Mouse (Mus musculus) limb, embryonic 12.5 days (tissue): ENCODE results near the gene Cpm. TPM values are rescaled to one million over a fixed set of nuclear protein-coding genes. Genes with fewer than 3 reads are reported as not detected.

Source experiments
- ATAC-seq: fragments of 200-750 bp; cut with Nextera tagmentation; 2 replicates; pipeline ENCODE4 v1.8.0; 2017; ENCODE audit warnings: low read depth, moderate TSS enrichment; ENCODE audit not compliant: insufficient number of reproducible peaks, insufficient read depth, low FRiP score, low TSS enrichment
- H3K27ac ChIP-seq: fragments of 300-500 bp; sonication (generic); 2 replicates; pipeline ENCODE4 v1.5.1; 2016; ENCODE audit warnings: mild to moderate bottlenecking, moderate library complexity
- H3K27me3 ChIP-seq: fragments of 300-500 bp; sonication (generic); 2 replicates; pipeline ENCODE4 v1.6.1; 2016; ENCODE audit warnings: mild to moderate bottlenecking, moderate library complexity
- H3K36me3 ChIP-seq: fragments of 300-500 bp; sonication (generic); 2 replicates; pipeline ENCODE4 v1.6.1; 2016; ENCODE audit warnings: mild to moderate bottlenecking, moderate library complexity
- H3K4me1 ChIP-seq: fragments of 300-500 bp; sonication (generic); replicated peaks from 2 replicates; pipeline ENCODE4 v1.6.1; 2016
- H3K4me2 ChIP-seq: fragments of 300-500 bp; sonication (generic); 2 replicates; pipeline ENCODE4 v1.6.1; 2016; ENCODE audit warnings: mild to moderate bottlenecking, moderate library complexity
- H3K4me3 ChIP-seq: fragments of 300-500 bp; sonication (generic); replicated peaks from 2 replicates; pipeline ENCODE4 v1.5.1; 2016; ENCODE audit warnings: mild to moderate bottlenecking
- H3K9ac ChIP-seq: fragments of 300-500 bp; sonication (generic); replicated peaks from 2 replicates; pipeline ENCODE4 v1.6.1; 2016; ENCODE audit warnings: mild to moderate bottlenecking, moderate library complexity
- H3K9me3 ChIP-seq: fragments of 300-500 bp; sonication (generic); 2 replicates; pipeline ENCODE4 v1.6.1; 2016; ENCODE audit warnings: mild to moderate bottlenecking, moderate library complexity
- WGBS: fragments of 180-500 bp; shearing (Covaris S2); methylation state at CpG from one replicate; pipeline ENCODE4 v1.1.7; 2016; 5-methylcytosine and 5-hydroxymethylcytosine counted together
- polyA plus RNA-seq: library from polyadenylated mRNA; unstranded; fragments of >200 nt; fragmentation: Nextera tagmentation; extraction: Ambion mirVana; gene quantifications from 2 replicates; pipeline ENCODE4 v1.2.1, GENCODE M21; 2016

Cpm gene
- polyA plus RNA-seq, 1 experiment from 2014 or later, result 30.0 TPM

DNA sequence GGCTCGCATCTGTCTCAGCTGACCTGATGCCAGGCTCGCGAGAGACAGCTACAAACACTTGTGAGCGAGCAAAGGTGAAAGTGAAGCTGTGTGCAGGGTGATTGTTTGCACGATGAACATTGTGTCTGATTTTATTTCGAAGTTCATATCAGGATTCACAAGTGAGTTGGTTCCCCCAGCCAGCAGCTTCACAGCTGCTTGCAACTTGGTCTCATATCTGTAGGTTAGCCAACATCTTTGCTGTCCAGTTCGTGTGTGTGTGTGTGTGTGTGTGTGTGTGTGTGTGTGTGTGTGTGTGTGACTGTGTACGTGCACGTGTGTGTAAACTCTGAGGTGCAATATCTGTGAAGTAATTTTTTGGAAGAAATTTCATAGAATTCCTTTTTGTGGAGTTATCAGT is 26.2 kb downstream of the Cpm start:
- Histone ChIP-seq H3K27me3 (no peaks in the 10 kb centered on the region), H3K27ac (no peak overlapping the region), H3K36me3 (no peaks in the 10 kb centered on the region), H3K4me3 (no peak overlapping the region), H3K9me3 (no peaks in the 10 kb centered on the region), H3K4me1 (peaks cover 19% of the 10 kb centered on the region), H3K9ac (no peak overlapping the region), H3K4me2 (no peak overlapping the region)
- WGBS, result 91% methylated on average over 9 of the region's 9 CpGs
- ATAC-seq, result no peak

- no peak for ATAC-seq
- Histone ChIP-seq H3K4me2 (no peak overlapping the region), H3K9ac (no peak overlapping the region), H3K4me1 (peaks cover 19% of the 10 kb centered on the region), H3K27me3 (no peaks in the 10 kb centered on the region), H3K36me3 (no peaks in the 10 kb centered on the region), H3K4me3 (no peak overlapping the region), H3K27ac (no peak overlapping the region), H3K9me3 (no peaks in the 10 kb centered on the region)
- 44% methylated on average over 7 of the region's 7 CpGs for WGBS
Observed at GRCm38 (mm10) chr10:117655908-117656661, 26.8 kb downstream of the Cpm start.

- Histone ChIP-seq H3K36me3 (no peaks in the 10 kb centered on the region), H3K9ac (no peak overlapping the region), H3K4me3 (no peak overlapping the region), H3K27ac (no peak overlapping the region), H3K4me2 (no peak overlapping the region), H3K4me1 (peaks cover 19% of the 10 kb centered on the region), H3K9me3 (no peaks in the 10 kb centered on the region), H3K27me3 (no peaks in the 10 kb centered on the region)
- 87% methylated on average over 6 of the region's 6 CpGs for WGBS
- ATAC-seq, result no peak
Observed at GRCm38 (mm10) chr10:117656662-117656962, 27.3 kb downstream of the Cpm start.

DNA sequence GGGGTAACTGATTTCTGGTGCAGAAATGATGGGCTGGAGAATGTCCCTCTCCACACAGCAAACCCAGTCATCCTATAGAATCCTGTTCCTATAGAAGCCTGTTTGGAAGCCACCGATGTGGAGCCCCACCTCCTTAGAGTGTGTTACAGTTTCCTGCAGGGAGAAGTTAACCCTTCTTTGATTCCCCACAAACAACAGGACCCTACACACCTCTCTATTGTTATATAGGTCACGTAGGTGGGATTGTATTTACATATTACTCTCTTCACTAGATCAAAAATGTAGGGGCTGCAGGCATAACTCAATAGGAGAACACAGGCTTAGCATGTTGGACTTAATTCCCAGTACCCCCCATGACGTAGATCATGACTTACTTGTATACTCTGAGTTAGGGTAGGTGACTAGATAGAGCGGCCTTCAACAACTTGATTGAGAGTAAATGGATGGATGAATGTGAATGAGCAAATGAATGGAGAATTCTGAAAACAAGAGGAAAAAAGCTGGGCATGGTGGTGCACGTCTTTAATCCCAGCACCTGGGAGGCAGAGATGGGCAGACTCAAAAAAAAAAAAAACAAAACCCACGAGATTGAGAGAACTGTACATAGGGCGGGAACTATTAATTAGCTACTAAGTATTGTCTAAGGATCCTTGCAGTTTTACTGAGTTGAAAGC is 27.8 kb downstream of the Cpm start:
- Histone ChIP-seq H3K4me1 (peaks cover 19% of the 10 kb centered on the region), H3K27ac (no peak overlapping the region), H3K27me3 (no peaks in the 10 kb centered on the region), H3K9me3 (no peaks in the 10 kb centered on the region), H3K4me3 (no peak overlapping the region), H3K36me3 (no peaks in the 10 kb centered on the region), H3K4me2 (no peak overlapping the region), H3K9ac (no peak overlapping the region)
- 86% methylated on average over 7 of the region's 7 CpGs for WGBS
- no peak for ATAC-seq

GRCm38 (mm10) chr10:117657659-117658306 is 28.5 kb downstream of the Cpm start:
- Histone ChIP-seq H3K4me1 (peaks cover 19% of the 10 kb centered on the region), H3K27me3 (no peaks in the 10 kb centered on the region), H3K4me2 (no peak overlapping the region), H3K36me3 (no peaks in the 10 kb centered on the region), H3K9me3 (no peaks in the 10 kb centered on the region), H3K4me3 (no peak overlapping the region), H3K27ac (no peak overlapping the region), H3K9ac (no peak overlapping the region)
- WGBS, result 85% methylated on average over 3 of the region's 3 CpGs
- no peak for ATAC-seq

DNA sequence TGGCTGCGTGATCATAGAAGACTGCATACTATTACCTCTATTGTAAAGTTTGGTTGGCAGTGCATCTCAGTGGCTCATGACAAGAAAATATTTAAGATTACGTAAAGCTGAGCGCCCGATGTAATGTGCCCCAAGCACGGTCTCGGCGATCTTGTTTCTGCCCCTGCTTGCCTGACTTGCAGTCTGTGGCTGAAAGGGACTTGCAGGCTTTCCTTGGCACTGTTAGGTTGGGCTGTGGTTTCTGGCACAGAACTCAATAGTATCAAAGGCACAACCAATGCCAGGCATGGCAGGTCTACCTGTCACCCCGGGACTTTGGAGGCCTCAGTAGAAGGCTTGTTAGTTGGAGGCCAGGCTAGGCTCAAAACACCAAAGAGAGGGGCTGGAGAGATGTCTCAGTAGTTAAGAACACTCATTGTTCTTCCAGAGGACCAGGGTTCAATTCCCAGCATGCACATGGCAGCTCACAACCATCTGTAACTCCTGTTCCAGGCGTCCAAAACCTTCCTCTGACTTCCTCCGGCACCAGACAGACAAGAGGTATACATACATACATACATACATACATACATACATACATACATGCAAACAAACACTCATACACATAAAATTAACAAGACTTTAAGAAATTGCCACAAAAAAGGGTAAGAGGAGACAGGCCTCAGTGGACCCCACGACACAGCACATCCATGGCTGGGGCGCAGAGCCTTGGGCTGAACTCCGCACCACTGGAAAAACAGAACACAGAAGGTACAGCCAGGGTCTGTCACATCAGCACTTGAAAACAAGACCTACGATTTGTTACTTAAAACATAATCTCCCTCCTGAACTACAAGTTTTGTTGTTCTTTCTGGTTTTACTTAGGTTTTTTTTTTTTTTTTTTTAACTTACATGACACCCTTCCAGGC is 29.5 kb downstream of the Cpm start:
- 90% methylated on average over 14 of the region's 14 CpGs for WGBS
- H3K4me1 ChIP-seq, result peaks cover 29% of the 10 kb centered on the region
- ATAC-seq, result no peak
- H3K4me3 ChIP-seq, result no peak overlapping the region
- H3K27me3 ChIP-seq, result no peaks in the 10 kb centered on the region
- no peaks in the 10 kb centered on the region for H3K36me3 ChIP-seq
- 0 out of 2 replicates have a peak overlapping the region, but pooled peaks have one; percentile 73 for H3K27ac ChIP-seq
- H3K4me2 ChIP-seq, result no peak overlapping the region
- no peaks in the 10 kb centered on the region for H3K9me3 ChIP-seq
- no peak overlapping the region for H3K9ac ChIP-seq

GRCm38 (mm10) chr10:117659430-117659813 is 30.1 kb downstream of the Cpm start:
- H3K4me2 ChIP-seq, result 0 out of 2 replicates have a peak overlapping the region, but pooled peaks have one; percentile 6
- H3K27ac ChIP-seq, result peak overlapping the region; percentile 73
- H3K9ac ChIP-seq, result no peak overlapping the region
- no peaks in the 10 kb centered on the region for H3K9me3 ChIP-seq
- H3K36me3 ChIP-seq, result no peaks in the 10 kb centered on the region
- 56% methylated on average over 11 of the region's 11 CpGs for WGBS
- peaks cover 35% of the 10 kb centered on the region for H3K4me1 ChIP-seq
- ATAC-seq, result no peak; the same call in 1 of the 2 replicates
- H3K27me3 ChIP-seq, result no peaks in the 10 kb centered on the region
- H3K4me3 ChIP-seq, result no peak overlapping the region

DNA sequence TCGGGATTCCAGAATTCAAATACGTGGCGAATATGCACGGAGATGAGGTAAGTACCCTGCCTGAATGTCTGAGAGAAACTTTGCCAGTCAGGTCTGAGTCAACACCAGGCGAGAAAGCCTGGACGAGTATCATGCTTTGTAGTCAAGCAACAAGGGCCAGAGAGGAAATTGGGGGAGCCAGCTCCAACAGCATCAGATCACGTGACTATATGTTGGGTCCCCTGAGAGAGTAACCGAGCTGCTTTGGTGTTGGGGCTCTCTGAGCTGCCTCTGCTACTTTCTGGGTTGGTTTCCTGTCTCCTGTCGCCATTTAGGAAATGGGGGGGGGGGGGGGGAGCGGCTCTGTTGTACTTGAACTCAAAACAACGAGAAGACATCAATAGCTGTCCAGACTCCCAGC is 30.5 kb downstream of the Cpm start:
- no peaks in the 10 kb centered on the region for H3K36me3 ChIP-seq
- peaks cover 36% of the 10 kb centered on the region for H3K4me1 ChIP-seq
- no peak overlapping the region for H3K4me3 ChIP-seq
- H3K27me3 ChIP-seq, result no peaks in the 10 kb centered on the region
- no peak overlapping the region for H3K9ac ChIP-seq
- WGBS, result 48% methylated on average over 11 of the region's 11 CpGs
- ATAC-seq, result no peak; the same call in 1 of the 2 replicates
- no peaks in the 10 kb centered on the region for H3K9me3 ChIP-seq
- peak overlapping the region; percentile 73 for H3K27ac ChIP-seq
- H3K4me2 ChIP-seq, result 0 out of 2 replicates have a peak overlapping the region, but pooled peaks have one; percentile 6

- WGBS, result 76% methylated on average over 15 of the region's 15 CpGs
- Histone ChIP-seq H3K4me2 (no peak overlapping the region), H3K9me3 (no peaks in the 10 kb centered on the region), H3K9ac (no peak overlapping the region), H3K4me3 (no peak overlapping the region), H3K36me3 (no peaks in the 10 kb centered on the region), H3K27me3 (no peaks in the 10 kb centered on the region), H3K27ac (no peak overlapping the region), H3K4me1 (peaks cover 34% of the 10 kb centered on the region)
- ATAC-seq, result no peak
Observed at GRCm38 (mm10) chr10:117662316-117663055, 33.2 kb downstream of the Cpm start.

DNA sequence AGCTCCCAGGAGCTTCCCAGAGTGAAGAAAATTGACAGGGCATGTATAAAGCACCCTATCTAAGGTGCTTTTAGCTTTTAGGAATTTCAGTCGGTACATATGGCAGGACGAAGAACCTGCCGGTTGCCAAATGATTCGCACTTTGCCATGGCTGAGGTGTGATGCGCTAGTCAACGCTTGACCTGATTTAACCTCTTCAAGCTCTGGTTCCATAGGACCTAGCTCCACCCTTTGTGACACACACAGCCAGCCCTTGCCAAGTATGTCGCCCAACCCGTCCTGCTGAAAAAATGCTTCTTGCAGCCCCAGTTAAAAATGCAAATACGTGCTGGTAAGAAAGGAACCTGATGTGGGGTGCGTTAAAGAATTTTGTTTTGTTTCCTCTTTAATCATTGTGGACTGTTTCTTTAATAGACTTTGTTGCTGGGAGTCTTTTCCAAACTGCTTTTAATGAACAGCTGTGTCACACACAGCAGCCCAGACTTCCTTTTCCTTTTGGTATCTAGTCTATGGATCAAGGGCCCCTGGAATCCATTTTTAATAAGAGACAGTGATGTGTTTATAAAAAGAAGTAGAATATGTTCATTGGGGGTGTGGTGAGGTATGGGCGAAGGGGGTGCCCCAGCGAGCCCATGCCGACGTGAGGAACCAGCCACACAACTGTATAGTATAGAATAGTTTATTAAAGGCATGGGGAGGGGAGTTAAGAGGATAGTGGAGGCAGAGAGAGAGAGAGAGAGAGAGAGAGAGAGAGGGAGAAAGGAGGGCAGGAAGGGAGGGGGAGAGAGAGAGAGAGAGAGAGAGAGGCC is 34.0 kb downstream of the Cpm start:
- Histone ChIP-seq H3K9ac (no peak overlapping the region), H3K9me3 (no peaks in the 10 kb centered on the region), H3K4me3 (no peak overlapping the region), H3K27me3 (no peaks in the 10 kb centered on the region), H3K4me2 (peak overlapping the region; percentile 40), H3K4me1 (peaks cover 37% of the 10 kb centered on the region), H3K27ac (no peak overlapping the region), H3K36me3 (no peaks in the 10 kb centered on the region)
- ATAC-seq, result no peak
- WGBS, result 70% methylated on average over 14 of the region's 14 CpGs
